Mouse (Mus musculus) testis, adult 2 months (tissue): ENCODE results near the gene Nrg3.

Experiments used
- CTCF ChIP-seq: fragments of 200-500 bp; IDR thresholded peaks from 2 replicates; pipeline ENCODE4 v1.5.1; 2012; ENCODE audit warnings: low read depth, mild to moderate bottlenecking, inconsistent platforms, low read length, moderate library complexity; ENCODE audit not compliant: control insufficient read depth, insufficient read depth, insufficient replicate concordance
- POLR2A ChIP-seq: fragments of 200-500 bp; IDR thresholded peaks from 2 replicates; pipeline ENCODE4 v1.6.1; 2012; ENCODE audit warnings: low read depth, mild to moderate bottlenecking, inconsistent platforms, low read length, moderate library complexity; ENCODE audit not compliant: control insufficient read depth

DNA sequence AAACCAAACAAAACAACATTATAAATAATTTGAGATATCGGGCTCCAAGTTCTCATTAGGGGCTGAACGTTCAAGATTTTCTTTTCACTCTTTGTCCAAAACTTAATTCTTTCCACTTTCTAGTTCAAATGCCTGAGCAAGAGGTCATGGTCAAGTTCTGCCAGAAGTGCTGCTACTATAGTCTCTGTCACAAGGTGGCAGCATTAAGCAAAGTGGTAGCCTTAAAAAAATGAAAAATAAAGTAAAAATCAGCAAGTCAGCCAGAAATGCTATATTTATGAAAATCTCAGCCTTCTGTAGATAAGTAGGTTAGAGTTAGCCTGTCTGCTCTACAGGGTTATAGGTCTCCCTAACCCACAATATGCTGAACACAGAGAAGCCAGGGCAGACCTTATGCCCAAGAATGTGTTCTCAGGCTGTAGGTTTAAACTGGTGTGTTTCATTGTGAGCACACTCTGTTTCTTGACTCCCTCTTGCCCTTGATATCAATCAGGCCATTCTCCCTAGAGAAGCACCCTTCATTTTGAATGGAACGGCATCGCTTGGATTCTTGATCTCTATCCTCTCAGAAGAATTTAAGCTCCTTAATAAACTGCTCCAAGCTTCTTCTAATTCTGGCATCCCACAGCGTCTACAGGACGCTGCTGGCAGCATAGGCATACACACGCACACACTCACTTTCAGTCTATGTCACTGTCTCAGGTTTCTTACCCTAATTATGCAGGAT lies 480.9 kb downstream of the Nrg3 start:
- TF ChIP-seq CTCF (no peak), POLR2A (no peak)
